Mouse (Mus musculus) hindbrain, embryonic 11.5 days (tissue): ENCODE data around the gene Coro1a. TPM values are rescaled to one million over a fixed set of nuclear protein-coding genes. Genes with fewer than 3 reads are reported as not detected.
"Not testable (repeated sequence)": the region's sequence is repeated elsewhere in the genome, so short reads cannot be mapped to it uniquely, and the experiment has no call there.

Experiments
- ATAC-seq: fragments of 200-750 bp; cut with Nextera tagmentation; 2 replicates; pipeline ENCODE4 v1.8.0; 2017; ENCODE audit warnings: mild to moderate bottlenecking, moderate TSS enrichment, moderate library complexity; ENCODE audit not compliant: low FRiP score
- DNase-seq: peaks from one replicate; pipeline ENCODE4 v3.0.0-alpha.2; 2015; ENCODE audit warnings: low spot score
- H3K27ac ChIP-seq: fragments of 300-500 bp; sonication (generic); 2 replicates; pipeline ENCODE4 v1.5.1; 2014; ENCODE audit warnings: mild to moderate bottlenecking, low read depth, low read length
- H3K27me3 ChIP-seq: fragments of 300-500 bp; sonication (generic); 2 replicates; pipeline ENCODE4 v1.6.1; 2014; ENCODE audit warnings: mild to moderate bottlenecking, low read length, moderate library complexity, mixed read lengths; ENCODE audit not compliant: control insufficient read depth, insufficient read depth
- H3K36me3 ChIP-seq: fragments of 300-500 bp; sonication (generic); 2 replicates; pipeline ENCODE4 v1.6.1; 2014; ENCODE audit warnings: mild to moderate bottlenecking, low read length, moderate library complexity, mixed read lengths; ENCODE audit not compliant: control insufficient read depth, insufficient read depth
- H3K4me1 ChIP-seq: fragments of 300-500 bp; sonication (generic); replicated peaks from 2 replicates; pipeline ENCODE4 v1.6.1; 2014; ENCODE audit warnings: low read length, mixed read lengths; ENCODE audit not compliant: control insufficient read depth, insufficient read depth
- H3K4me2 ChIP-seq: fragments of 300-500 bp; sonication (generic); replicated peaks from 2 replicates; pipeline ENCODE4 v1.6.1; 2014; ENCODE audit warnings: mild to moderate bottlenecking, low read depth, low read length
- H3K4me3 ChIP-seq: fragments of 300-500 bp; sonication (generic); 2 replicates; pipeline ENCODE4 v1.5.1; 2014; ENCODE audit warnings: low read depth, low read length
- H3K9ac ChIP-seq: fragments of 300-500 bp; sonication (generic); 2 replicates; pipeline ENCODE4 v1.6.1; 2014; ENCODE audit warnings: low read depth, low read length
- H3K9me3 ChIP-seq: fragments of 300-500 bp; sonication (generic); 2 replicates; pipeline ENCODE4 v1.6.1; 2016; ENCODE audit warnings: low read length; ENCODE audit not compliant: control insufficient read depth
- WGBS: fragments of 180-500 bp; shearing (Covaris S2); extraction: QIAGEN DNeasy Blood & Tissue Kit; methylation state at CpG from one replicate; pipeline ENCODE4 v1.1.7; 2014; 5-methylcytosine and 5-hydroxymethylcytosine counted together
- polyA plus RNA-seq: library from polyadenylated mRNA; unstranded; fragments of >200 nt; fragmentation: Nextera tagmentation; extraction: Ambion mirVana; gene quantifications from 2 replicates; pipeline ENCODE4 v1.2.1, GENCODE M21; 2014

Coro1a gene
- polyA plus RNA-seq, 1 experiment from 2014 or later, result 45.3 TPM

DNA sequence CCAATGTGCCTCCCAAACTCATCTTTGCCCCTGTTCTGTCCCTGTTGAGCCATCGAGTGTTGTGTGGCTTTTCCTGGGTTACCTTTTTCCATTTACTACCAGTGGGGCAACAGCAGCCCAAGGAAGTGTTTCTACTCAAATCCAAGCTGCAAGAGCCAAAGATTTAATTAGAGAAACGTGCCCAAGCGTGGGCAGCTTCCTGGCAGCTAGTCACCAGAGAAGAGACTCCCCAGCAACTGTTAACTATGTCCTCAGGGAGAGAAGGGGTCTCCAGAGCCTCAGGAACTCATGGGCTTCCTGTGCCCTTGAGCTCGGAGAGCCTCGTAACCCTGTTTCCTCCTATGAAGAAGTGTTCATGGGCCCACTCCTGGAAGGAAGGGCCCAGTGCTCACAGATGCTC lies 33.4 kb upstream of the Coro1a start:
- Histone ChIP-seq H3K9me3 (no peaks in the 10 kb centered on the region), H3K4me1 (no peaks in the 10 kb centered on the region), H3K36me3 (no peaks in the 10 kb centered on the region), H3K27ac (no peak overlapping the region), H3K4me2 (no peak overlapping the region), H3K27me3 (no peaks in the 10 kb centered on the region), H3K4me3 (no peak overlapping the region), H3K9ac (no peak overlapping the region)
- DNase-seq (no peak), ATAC-seq (no peak)
- WGBS, result 88% methylated on average over 5 of the region's 5 CpGs

DNA sequence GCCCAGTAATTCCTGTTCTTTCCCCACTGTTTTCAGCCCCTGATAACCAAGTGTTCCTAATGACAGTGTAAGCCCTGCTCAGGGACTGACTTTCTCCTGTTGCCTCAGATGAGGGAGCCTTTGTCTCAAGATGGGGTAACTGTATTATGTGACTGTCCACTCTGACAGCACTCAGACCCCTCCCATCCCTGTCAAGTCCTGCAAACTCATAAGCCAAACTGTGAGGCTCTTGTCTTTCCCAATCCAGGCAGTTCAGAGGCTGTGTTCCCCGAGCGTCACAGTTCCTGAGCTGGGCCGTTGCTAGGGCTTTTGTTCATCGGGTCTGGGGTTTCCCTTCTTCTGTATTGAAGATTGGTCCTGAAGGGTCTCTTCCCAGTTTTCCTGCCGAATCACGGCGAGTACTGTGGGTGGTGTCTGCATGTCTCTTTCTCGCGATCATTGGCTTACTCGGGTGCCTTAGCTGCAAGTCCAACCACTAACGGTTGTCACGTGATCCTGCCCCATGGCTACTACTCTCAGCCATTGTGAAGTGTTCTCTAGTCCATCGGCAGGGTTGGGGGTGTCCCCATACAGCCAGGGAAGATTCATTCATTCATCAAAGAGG lies 32.6 kb upstream of the Coro1a start:
- no peak overlapping the region for H3K27ac ChIP-seq
- H3K9ac ChIP-seq, result no peak overlapping the region
- H3K4me3 ChIP-seq, result no peak overlapping the region
- DNase-seq, result no peak
- WGBS, result 76% methylated on average over 13 of the region's 13 CpGs
- H3K27me3 ChIP-seq, result no peaks in the 10 kb centered on the region
- no peak for ATAC-seq
- H3K4me1 ChIP-seq, result no peaks in the 10 kb centered on the region
- H3K4me2 ChIP-seq, result no peak overlapping the region
- H3K36me3 ChIP-seq, result no peaks in the 10 kb centered on the region
- H3K9me3 ChIP-seq, result no peaks in the 10 kb centered on the region

DNA sequence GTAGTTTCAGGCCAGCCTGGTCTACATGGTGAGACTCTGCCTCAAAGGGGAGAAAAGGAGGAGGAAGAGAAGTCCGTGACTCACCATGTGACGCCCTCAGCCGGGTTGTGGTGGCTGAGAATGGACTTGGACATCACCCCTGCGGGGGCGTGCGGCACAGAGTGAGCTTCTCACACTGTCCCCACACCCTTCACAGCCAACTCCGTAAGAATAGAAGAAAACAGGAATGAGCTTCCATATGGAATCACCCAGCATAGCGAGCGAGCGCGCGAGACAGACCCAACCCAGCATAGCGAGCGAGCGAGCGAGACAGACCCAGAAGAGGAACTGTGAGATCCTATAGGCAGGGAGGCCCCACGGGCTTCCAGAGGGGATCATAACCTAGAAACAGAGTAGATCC lies 32.0 kb upstream of the Coro1a start:
- H3K4me1 ChIP-seq, result no peaks in the 10 kb centered on the region
- H3K4me3 ChIP-seq, result no peak overlapping the region
- no peaks in the 10 kb centered on the region for H3K27me3 ChIP-seq
- no peaks in the 10 kb centered on the region for H3K36me3 ChIP-seq
- no peak overlapping the region for H3K27ac ChIP-seq
- H3K9ac ChIP-seq, result no peak overlapping the region
- DNase-seq (no peak), ATAC-seq (no peak)
- no peaks in the 10 kb centered on the region for H3K9me3 ChIP-seq
- no peak overlapping the region for H3K4me2 ChIP-seq
- WGBS, result 89% methylated on average over 17 of the region's 17 CpGs

DNA sequence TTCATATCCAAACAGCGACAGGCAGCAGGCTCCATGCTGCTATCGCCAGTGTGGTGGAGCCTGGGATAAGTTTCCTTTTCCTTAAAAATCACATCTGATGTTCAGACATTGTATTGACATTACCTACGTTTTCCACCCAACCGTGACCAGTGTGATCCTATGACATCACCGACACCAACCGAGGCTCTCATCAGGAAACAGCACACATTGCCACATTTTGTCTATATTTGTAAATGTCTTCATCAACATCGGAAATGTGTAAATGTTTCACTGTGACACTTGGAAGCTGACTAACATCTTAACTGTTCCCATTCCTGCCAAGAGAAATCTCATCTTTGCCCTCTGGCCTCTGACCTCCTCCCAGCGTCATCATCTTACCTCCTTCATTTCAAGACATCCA lies 28.5 kb upstream of the Coro1a start:
- Histone ChIP-seq H3K9ac (no peak overlapping the region), H3K9me3 (no peaks in the 10 kb centered on the region), H3K4me1 (no peaks in the 10 kb centered on the region), H3K4me2 (no peak overlapping the region), H3K36me3 (no peaks in the 10 kb centered on the region), H3K4me3 (no peak overlapping the region), H3K27ac (no peak overlapping the region), H3K27me3 (no peaks in the 10 kb centered on the region)
- WGBS, result 83% methylated on average over 8 of the region's 8 CpGs
- DNase-seq (no peak), ATAC-seq (no peak)

DNA sequence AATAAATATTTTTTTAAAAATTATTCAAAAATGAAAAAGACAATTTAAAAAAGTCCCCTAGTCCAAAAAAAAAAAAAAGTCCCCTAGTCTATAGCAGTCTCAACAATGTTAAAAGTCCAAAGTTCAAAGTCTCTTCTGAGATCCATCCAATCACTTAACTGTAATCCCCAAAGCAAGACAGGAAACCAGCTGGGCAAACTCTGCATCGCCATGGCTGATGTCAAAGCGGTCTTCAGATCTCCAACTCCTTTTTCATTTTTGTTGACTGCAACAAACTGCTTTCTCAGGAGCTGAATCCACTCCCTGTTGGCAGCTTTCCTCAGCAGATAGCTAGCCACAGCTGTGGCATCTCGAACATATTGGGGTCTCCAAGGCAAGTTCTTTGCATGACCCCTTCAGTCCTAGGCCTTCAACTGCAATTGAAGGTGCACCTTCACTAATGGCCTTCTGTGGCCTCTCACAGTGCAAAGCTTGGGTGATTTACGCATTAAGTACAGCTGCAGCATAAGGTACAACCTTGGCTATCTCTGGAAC lies 22.7 kb upstream of the Coro1a start:
- not testable (repeated sequence) for H3K4me1 ChIP-seq, H3K27ac ChIP-seq, H3K4me2 ChIP-seq, DNase-seq, ATAC-seq, H3K9ac ChIP-seq, H3K27me3 ChIP-seq, H3K9me3 ChIP-seq, H3K4me3 ChIP-seq, H3K36me3 ChIP-seq
- WGBS, result 85% methylated on average over 4 of the region's 4 CpGs

DNA sequence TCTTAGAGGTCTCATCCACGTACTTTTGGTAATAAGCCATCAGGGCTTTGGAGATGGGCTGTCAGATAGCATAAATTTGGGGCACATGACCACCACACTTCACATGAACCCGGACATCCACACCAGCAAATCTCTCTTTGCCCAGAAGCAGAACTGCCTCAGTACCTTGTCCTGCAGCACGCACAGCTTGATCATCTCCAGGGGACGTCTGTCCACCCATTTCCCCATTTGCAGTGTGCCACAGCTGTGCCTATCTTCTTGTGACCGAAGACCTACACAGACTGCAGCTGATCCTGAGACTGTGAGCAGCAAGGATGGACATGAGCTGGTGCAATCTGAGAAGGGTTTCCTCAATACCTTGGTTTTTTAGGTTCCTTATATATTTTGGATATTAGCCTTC lies 18.1 kb upstream of the Coro1a start:
- no peak overlapping the region for H3K4me2 ChIP-seq
- H3K27me3 ChIP-seq, result no peaks in the 10 kb centered on the region
- ATAC-seq, result no peak
- H3K9me3 ChIP-seq, result no peaks in the 10 kb centered on the region
- WGBS, result 82% methylated on average over 5 of the region's 5 CpGs
- no peak overlapping the region for H3K9ac ChIP-seq
- no peaks in the 10 kb centered on the region for H3K4me1 ChIP-seq
- H3K36me3 ChIP-seq, result no peaks in the 10 kb centered on the region
- no peak overlapping the region for H3K4me3 ChIP-seq
- DNase-seq, result no peak
- no peak overlapping the region for H3K27ac ChIP-seq

DNA sequence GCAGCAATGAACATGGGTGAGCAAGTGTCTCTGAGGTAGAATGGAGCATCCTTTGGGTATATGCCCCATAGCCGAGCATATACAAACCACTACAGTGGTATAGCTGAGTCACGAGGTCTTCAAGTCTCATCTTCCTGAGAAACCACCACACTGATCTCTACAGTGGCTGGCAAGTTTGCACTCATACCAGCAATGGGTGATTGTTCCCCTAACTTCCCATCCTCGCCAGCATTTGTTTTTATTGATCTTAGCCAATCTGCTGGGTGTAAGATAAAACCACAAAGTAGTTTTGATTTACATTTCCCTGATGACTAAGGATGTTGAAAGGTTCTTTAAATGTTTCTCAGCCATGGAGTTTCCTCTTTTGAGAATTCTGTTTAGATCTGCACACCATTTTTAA lies 17.5 kb upstream of the Coro1a start:
- no peak for ATAC-seq

DNA sequence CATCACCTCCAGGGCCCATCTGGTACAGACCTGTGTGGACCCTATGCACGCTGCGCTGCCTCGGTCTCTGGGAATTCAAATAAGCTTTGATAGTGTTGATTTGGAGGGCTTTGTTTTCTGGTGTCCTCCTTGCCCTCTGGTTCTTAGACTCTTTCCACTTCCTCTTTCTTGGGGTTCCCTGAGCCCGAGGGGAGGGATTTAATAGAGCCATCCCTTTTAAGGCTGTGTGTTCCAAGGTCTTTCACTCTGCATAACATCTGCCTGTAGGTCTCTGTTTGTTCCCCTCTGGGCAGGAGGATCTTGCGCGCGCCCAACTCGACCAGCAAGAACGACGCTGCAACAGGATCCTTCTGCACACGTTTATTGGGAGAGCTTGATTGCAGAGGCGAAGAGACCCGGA lies 14.0 kb upstream of the Coro1a start:
- H3K4me1 ChIP-seq, result no peaks in the 10 kb centered on the region
- H3K9ac ChIP-seq, result no peak overlapping the region
- WGBS, result 90% methylated on average over 13 of the region's 13 CpGs
- H3K9me3 ChIP-seq, result no peaks in the 10 kb centered on the region
- DNase-seq (no peak), ATAC-seq (no peak)
- H3K27me3 ChIP-seq, result no peaks in the 10 kb centered on the region
- H3K4me3 ChIP-seq, result no peak overlapping the region
- H3K36me3 ChIP-seq, result no peaks in the 10 kb centered on the region
- no peak overlapping the region for H3K4me2 ChIP-seq
- no peak overlapping the region for H3K27ac ChIP-seq

More for the DNA sequence above, 17.5 kb upstream of the Coro1a start:
- no peak overlapping the region for H3K4me2 ChIP-seq
- no peaks in the 10 kb centered on the region for H3K9me3 ChIP-seq
- WGBS, result 83% methylated on average over 3 of the region's 3 CpGs
- no peaks in the 10 kb centered on the region for H3K4me1 ChIP-seq
- no peak overlapping the region for H3K9ac ChIP-seq
- H3K27me3 ChIP-seq, result no peaks in the 10 kb centered on the region
- no peak overlapping the region for H3K4me3 ChIP-seq
- no peak overlapping the region for H3K27ac ChIP-seq
- H3K36me3 ChIP-seq, result no peaks in the 10 kb centered on the region
- no peak for DNase-seq

DNA sequence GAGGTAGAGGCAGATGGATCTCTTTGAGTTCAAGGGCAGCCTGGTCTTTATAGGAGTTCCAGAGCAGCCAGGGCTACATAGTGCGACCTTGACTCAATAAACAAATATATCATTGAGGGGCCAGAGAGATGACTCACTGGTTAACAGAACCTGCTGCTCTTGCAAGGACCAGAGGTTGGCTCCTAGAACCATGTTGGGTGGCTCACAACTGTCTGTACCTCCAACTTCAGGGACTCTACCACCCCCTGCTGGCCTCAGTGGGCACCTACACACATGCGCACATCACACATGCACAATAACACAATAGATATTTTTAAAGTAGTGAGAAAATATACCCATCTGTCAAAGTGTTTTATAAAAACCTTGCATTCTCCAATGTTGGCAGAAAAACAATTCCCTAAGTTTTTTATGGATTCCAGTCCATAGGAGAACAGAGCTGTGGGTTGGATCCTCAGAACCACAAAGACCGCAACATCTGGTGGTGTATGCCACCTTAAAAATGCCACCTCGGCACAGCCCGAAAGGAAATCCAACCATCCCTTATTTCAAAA lies 11.3 kb upstream of the Coro1a start:
- 95% methylated on average over 5 of the region's 5 CpGs for WGBS
- H3K4me2 ChIP-seq, result no peak overlapping the region
- no peak overlapping the region for H3K4me3 ChIP-seq
- no peak overlapping the region for H3K27ac ChIP-seq
- H3K27me3 ChIP-seq, result no peaks in the 10 kb centered on the region
- DNase-seq (no peak), ATAC-seq (no peak)
- no peaks in the 10 kb centered on the region for H3K4me1 ChIP-seq
- no peaks in the 10 kb centered on the region for H3K36me3 ChIP-seq
- H3K9ac ChIP-seq, result no peak overlapping the region
- H3K9me3 ChIP-seq, result no peaks in the 10 kb centered on the region
